Mouse (Mus musculus): ENCODE data around the gene Dcun1d1. TPM values are rescaled to one million over a fixed set of nuclear protein-coding genes. Genes with fewer than 3 reads are reported as not detected.

Dcun1d1 gene
- polyA plus RNA-seq (2017; shearing (Covaris generic)) = 58.9 TPM

GRCm38 (mm10) chr3:35937345-35937744, at the start of gene Dcun1d1:
Gene Dcun1d1, minus strand, starts transcription at chr3:35937445.

Other genes starting within 250 kb of the Dcun1d1 start
- gene Atp11b, start 183.3 kb downstream of the Dcun1d1 start, polyA plus RNA-seq (2017; shearing (Covaris generic)) = 227 TPM
- gene Mccc1, start 63.2 kb upstream of the Dcun1d1 start, polyA plus RNA-seq (2017; shearing (Covaris generic)) = 25.5 TPM
- gene Ccdc144b, start 116.1 kb upstream of the Dcun1d1 start, polyA plus RNA-seq (2017; shearing (Covaris generic)) = not detected
- gene Acad9, start 128.5 kb upstream of the Dcun1d1 start, polyA plus RNA-seq (2017; shearing (Covaris generic)) = 44.7 TPM
- 1.9 TPM for gene D3Ertd254e, start 213.6 kb upstream of the Dcun1d1 start, polyA plus RNA-seq (2017; shearing (Covaris generic))

Measured in effector memory CD4-positive, alpha-beta T cell, adult 5 months (primary cell).